Mouse (Mus musculus) midbrain, embryonic 13.5 days (tissue): ENCODE measurements around the gene Atf6b. TPM values are rescaled to one million over a fixed set of nuclear protein-coding genes. Genes with fewer than 3 reads are reported as not detected.

Experiments
- ATAC-seq: fragments of 200-750 bp; cut with Nextera tagmentation; 2 replicates; pipeline ENCODE4 v1.8.0; 2017; ENCODE audit warnings: mild to moderate bottlenecking, moderate TSS enrichment, moderate library complexity
- H3K27ac ChIP-seq: fragments of 300-500 bp; sonication (generic); 2 replicates; pipeline ENCODE4 v1.5.1; 2015; ENCODE audit warnings: inconsistent platforms, mild to moderate bottlenecking, moderate library complexity
- H3K27me3 ChIP-seq: fragments of 300-500 bp; sonication (generic); 2 replicates; pipeline ENCODE4 v1.6.1; 2015; ENCODE audit warnings: mild to moderate bottlenecking, inconsistent platforms
- H3K36me3 ChIP-seq: fragments of 300-500 bp; sonication (generic); 2 replicates; pipeline ENCODE4 v1.6.1; 2015; ENCODE audit warnings: mild to moderate bottlenecking, inconsistent platforms
- H3K4me1 ChIP-seq: fragments of 300-500 bp; sonication (generic); replicated peaks from 2 replicates; pipeline ENCODE4 v1.6.1; 2015; ENCODE audit warnings: inconsistent platforms
- H3K4me2 ChIP-seq: fragments of 300-500 bp; sonication (generic); replicated peaks from 2 replicates; pipeline ENCODE4 v1.6.1; 2015; ENCODE audit warnings: moderate library complexity, mild to moderate bottlenecking, inconsistent platforms
- H3K4me3 ChIP-seq: fragments of 300-500 bp; sonication (generic); replicated peaks from 2 replicates; pipeline ENCODE4 v1.5.1; 2015; ENCODE audit warnings: mild to moderate bottlenecking, inconsistent platforms
- H3K9ac ChIP-seq: fragments of 300-500 bp; sonication (generic); replicated peaks from 2 replicates; pipeline ENCODE4 v1.6.1; 2015; ENCODE audit warnings: mild to moderate bottlenecking, inconsistent platforms
- H3K9me3 ChIP-seq: fragments of 300-500 bp; sonication (generic); 2 replicates; pipeline ENCODE4 v1.6.1; 2016; ENCODE audit warnings: mild to moderate bottlenecking, inconsistent platforms
- WGBS: fragments of 180-500 bp; shearing (Covaris S2); methylation state at CpG from one replicate; pipeline ENCODE4 v1.1.7; 2015; 5-methylcytosine and 5-hydroxymethylcytosine counted together
- polyA plus RNA-seq: library from polyadenylated mRNA; unstranded; fragments of >200 nt; fragmentation: Nextera tagmentation; extraction: Ambion mirVana; gene quantifications from 2 replicates; pipeline ENCODE4 v1.2.1, GENCODE M21; 2015

Gene Atf6b
- polyA plus RNA-seq, 1 experiment from 2014 or later, result 122 TPM

GRCm38 (mm10) chr17:34674524-34675204 is 27.7 kb downstream of the Atf6b start:
- Histone ChIP-seq H3K4me3 (no peak overlapping the region), H3K4me1 (peaks cover 19% of the 10 kb centered on the region), H3K27me3 (peaks cover 60% of the 10 kb centered on the region), H3K4me2 (no peak overlapping the region), H3K9ac (no peak overlapping the region), H3K36me3 (no peaks in the 10 kb centered on the region), H3K27ac (no peak overlapping the region), H3K9me3 (no peaks in the 10 kb centered on the region)
- WGBS, result 70% methylated on average over 11 of the region's 11 CpGs
- no peak for ATAC-seq

- H3K4me3 ChIP-seq, result no peak overlapping the region
- H3K4me2 ChIP-seq, result no peak overlapping the region
- 80% methylated on average over 13 of the region's 13 CpGs for WGBS
- no peaks in the 10 kb centered on the region for H3K36me3 ChIP-seq
- no peak for ATAC-seq
- peaks cover 19% of the 10 kb centered on the region for H3K4me1 ChIP-seq
- H3K27ac ChIP-seq, result no peak overlapping the region
- H3K9me3 ChIP-seq, result no peaks in the 10 kb centered on the region
- no peak overlapping the region for H3K9ac ChIP-seq
- peaks cover 56% of the 10 kb centered on the region for H3K27me3 ChIP-seq
Measured at GRCm38 (mm10) chr17:34675205-34676092, 28.5 kb downstream of the Atf6b start.

- Histone ChIP-seq H3K27me3 (peaks cover 49% of the 10 kb centered on the region), H3K27ac (no peak overlapping the region), H3K36me3 (no peaks in the 10 kb centered on the region), H3K4me1 (peaks cover 16% of the 10 kb centered on the region), H3K4me2 (no peak overlapping the region), H3K9ac (no peak overlapping the region), H3K4me3 (no peak overlapping the region), H3K9me3 (no peaks in the 10 kb centered on the region)
- WGBS, result 87% methylated on average over 6 of the region's 6 CpGs
- ATAC-seq, result no peak
Measured at GRCm38 (mm10) chr17:34676093-34676460, 29.1 kb downstream of the Atf6b start.

GRCm38 (mm10) chr17:34676671-34677070 is 29.7 kb downstream of the Atf6b start:
- Histone ChIP-seq H3K36me3 (no peaks in the 10 kb centered on the region), H3K9ac (no peak overlapping the region), H3K4me1 (peaks cover 10% of the 10 kb centered on the region), H3K4me2 (no peak overlapping the region), H3K27ac (no peak overlapping the region), H3K9me3 (no peaks in the 10 kb centered on the region), H3K4me3 (no peak overlapping the region), H3K27me3 (peaks cover 44% of the 10 kb centered on the region)
- WGBS, result 85% methylated on average over 12 of the region's 12 CpGs
- no peak for ATAC-seq

- no peak overlapping the region for H3K4me2 ChIP-seq
- no peak overlapping the region for H3K4me3 ChIP-seq
- no peak for ATAC-seq
Measured at GRCm38 (mm10) chr17:34680191-34680590, 33.2 kb downstream of the Atf6b start.

GRCm38 (mm10) chr17:34680621-34681020 is 33.7 kb downstream of the Atf6b start:
- no peak overlapping the region for H3K4me3 ChIP-seq
- H3K4me2 ChIP-seq, result no peak overlapping the region
- ATAC-seq, result no peak
- no peaks in the 10 kb centered on the region for H3K9me3 ChIP-seq
- H3K9ac ChIP-seq, result no peak overlapping the region
- WGBS, result 85% methylated on average over 4 of the region's 4 CpGs
- peaks cover 6% of the 10 kb centered on the region; the same call in 1 of the 2 replicates for H3K27me3 ChIP-seq
- H3K36me3 ChIP-seq, result no peaks in the 10 kb centered on the region
- peaks cover 3% of the 10 kb centered on the region; the same call in 1 of the 2 replicates for H3K4me1 ChIP-seq
- H3K27ac ChIP-seq, result no peak overlapping the region

More at GRCm38 (mm10) chr17:34680191-34680590, 33.2 kb downstream of the Atf6b start:
- Histone ChIP-seq H3K27ac (no peak overlapping the region), H3K36me3 (no peaks in the 10 kb centered on the region), H3K9me3 (no peaks in the 10 kb centered on the region), H3K27me3 (peaks cover 9% of the 10 kb centered on the region), H3K9ac (no peak overlapping the region), H3K4me1 (peaks cover 3% of the 10 kb centered on the region; the same call in 1 of the 2 replicates)
- WGBS, result 77% methylated on average over 26 of the region's 26 CpGs

GRCm38 (mm10) chr17:34681132-34681571 is 34.2 kb downstream of the Atf6b start:
- Histone ChIP-seq H3K36me3 (no peaks in the 10 kb centered on the region), H3K4me2 (no peak overlapping the region), H3K4me1 (peaks cover 3% of the 10 kb centered on the region; the same call in 1 of the 2 replicates), H3K27me3 (peaks cover 6% of the 10 kb centered on the region; the same call in 1 of the 2 replicates), H3K4me3 (no peak overlapping the region), H3K9me3 (no peaks in the 10 kb centered on the region), H3K9ac (no peak overlapping the region), H3K27ac (no peak overlapping the region)
- WGBS, result 87% methylated on average over 17 of the region's 17 CpGs
- ATAC-seq, result no peak

- Histone ChIP-seq H3K4me3 (no peak overlapping the region), H3K27me3 (peaks cover 6% of the 10 kb centered on the region; the same call in 1 of the 2 replicates), H3K9me3 (no peaks in the 10 kb centered on the region), H3K36me3 (no peaks in the 10 kb centered on the region), H3K4me1 (peaks cover 3% of the 10 kb centered on the region; the same call in 1 of the 2 replicates), H3K27ac (no peak overlapping the region), H3K9ac (no peak overlapping the region), H3K4me2 (no peak overlapping the region)
- no peak for ATAC-seq
- 71% methylated on average over 11 of the region's 11 CpGs for WGBS
Measured at GRCm38 (mm10) chr17:34681881-34682536, 35.1 kb downstream of the Atf6b start.

- Histone ChIP-seq H3K4me1 (peaks cover 3% of the 10 kb centered on the region; the same call in 1 of the 2 replicates), H3K27me3 (peaks cover 3% of the 10 kb centered on the region; the same call in 1 of the 2 replicates), H3K4me3 (no peak overlapping the region), H3K9me3 (no peaks in the 10 kb centered on the region), H3K27ac (no peak overlapping the region), H3K4me2 (no peak overlapping the region), H3K36me3 (no peaks in the 10 kb centered on the region), H3K9ac (no peak overlapping the region)
- no peak for ATAC-seq
- WGBS, result 78% methylated on average over 8 of the region's 8 CpGs
Measured at GRCm38 (mm10) chr17:34683179-34683578, 36.2 kb downstream of the Atf6b start.

- Histone ChIP-seq H3K4me2 (no peak overlapping the region), H3K4me1 (peaks cover 3% of the 10 kb centered on the region; the same call in 1 of the 2 replicates), H3K27me3 (0 out of 2 replicates have a peak, but pooled peaks cover 3% of the 10 kb centered on the region), H3K9ac (no peak overlapping the region), H3K36me3 (no peaks in the 10 kb centered on the region), H3K4me3 (no peak overlapping the region), H3K27ac (no peak overlapping the region), H3K9me3 (no peaks in the 10 kb centered on the region)
- 74% methylated on average over 10 of the region's 10 CpGs for WGBS
- no peak for ATAC-seq
Measured at GRCm38 (mm10) chr17:34683686-34684220, 36.8 kb downstream of the Atf6b start.

GRCm38 (mm10) chr17:34684253-34684893 is 37.4 kb downstream of the Atf6b start:
- 80% methylated on average over 9 of the region's 9 CpGs for WGBS
- ATAC-seq, result no peak
- Histone ChIP-seq H3K9ac (no peak overlapping the region), H3K4me3 (no peak overlapping the region), H3K27me3 (0 out of 2 replicates have a peak, but pooled peaks cover 3% of the 10 kb centered on the region), H3K9me3 (no peaks in the 10 kb centered on the region), H3K27ac (no peak overlapping the region), H3K4me1 (peaks cover 3% of the 10 kb centered on the region; the same call in 1 of the 2 replicates), H3K4me2 (no peak overlapping the region), H3K36me3 (no peaks in the 10 kb centered on the region)
